Mouse (Mus musculus) adrenal gland, postnatal 36 days (tissue): ENCODE measurements at regions not wholly inside any gene's neighbourhood (a gene's known extent, or its start where the extent isn't known, plus 50 kb on each side); places are given as distances from the start of the nearest gene placed in this dataset.

ENCODE experiments used
- DNase-seq, 2 experiments: peaks; one replicate each; pipeline ENCODE4 v3.0.0; 2021; ENCODE audit warnings: mixed read lengths in 1 of 2

- DNase-seq = no peak
Measured at GRCm38 (mm10) chr13:107389535-107390150, 367.7 kb upstream of the Kif2a start.

- no peak for DNase-seq
Measured at GRCm38 (mm10) chr13:107389074-107389473, 367.1 kb upstream of the Kif2a start.

- DNase-seq = no peak
Measured at GRCm38 (mm10) chr13:107378076-107378475, 356.1 kb upstream of the Kif2a start.

GRCm38 (mm10) chr13:107372666-107373065 lies 350.7 kb upstream of the Kif2a start:
- DNase-seq = no peak

- DNase-seq = peak; percentile 89 to 94
Measured at GRCm38 (mm10) chr13:107371616-107372582, 350.0 kb upstream of the Kif2a start.

GRCm38 (mm10) chr13:107367639-107368038 lies 345.7 kb upstream of the Kif2a start:
- DNase-seq = no peak

GRCm38 (mm10) chr13:107365766-107366165 lies 343.8 kb upstream of the Kif2a start:
- DNase-seq = peak in 1 of 2 experiments; percentile 43

- DNase-seq = no peak
Measured at GRCm38 (mm10) chr13:107365241-107365640, 343.3 kb upstream of the Kif2a start.

- peak; percentile 17 to 31 for DNase-seq
Measured at GRCm38 (mm10) chr13:107362806-107363687, 341.1 kb upstream of the Kif2a start.

- DNase-seq = no peak
Measured at GRCm38 (mm10) chr13:107340802-107341364, 319.0 kb upstream of the Kif2a start.

GRCm38 (mm10) chr13:107338111-107338510 lies 316.2 kb upstream of the Kif2a start:
- no peak for DNase-seq

- DNase-seq = no peak
Measured at GRCm38 (mm10) chr13:107337111-107337510, 315.2 kb upstream of the Kif2a start.

- no peak for DNase-seq
Measured at GRCm38 (mm10) chr13:107329348-107329747, 307.4 kb upstream of the Kif2a start.

GRCm38 (mm10) chr13:107325707-107326495 lies 304.0 kb upstream of the Kif2a start:
- peak; percentile 73 to 74 for DNase-seq

- no peak for DNase-seq
Measured at GRCm38 (mm10) chr13:107314746-107315145, 292.8 kb upstream of the Kif2a start.

GRCm38 (mm10) chr13:107308958-107309639 lies 287.2 kb upstream of the Kif2a start:
- no peak for DNase-seq

GRCm38 (mm10) chr13:107308404-107308803 lies 286.5 kb upstream of the Kif2a start:
- no peak for DNase-seq

GRCm38 (mm10) chr13:107306958-107307357 lies 285.0 kb upstream of the Kif2a start:
- no peak for DNase-seq

- no peak for DNase-seq
Measured at GRCm38 (mm10) chr13:107306232-107306631, 284.3 kb upstream of the Kif2a start.

- no peak for DNase-seq
Measured at GRCm38 (mm10) chr13:107305738-107306137, 283.8 kb upstream of the Kif2a start.
